Mouse (Mus musculus) adrenal gland, adult 18-20 months (tissue): ENCODE measurements at regions not wholly inside any gene's neighbourhood (a gene's known extent, or its start where the extent isn't known, plus 50 kb on each side); places are given as distances from the start of the nearest gene placed in this dataset.

Source experiments
- DNase-seq, 2 experiments: peaks; one replicate each; pipeline ENCODE4 v3.0.0; 2021 to 2022; ENCODE audit warnings: low spot score in 2 of 2

DNA sequence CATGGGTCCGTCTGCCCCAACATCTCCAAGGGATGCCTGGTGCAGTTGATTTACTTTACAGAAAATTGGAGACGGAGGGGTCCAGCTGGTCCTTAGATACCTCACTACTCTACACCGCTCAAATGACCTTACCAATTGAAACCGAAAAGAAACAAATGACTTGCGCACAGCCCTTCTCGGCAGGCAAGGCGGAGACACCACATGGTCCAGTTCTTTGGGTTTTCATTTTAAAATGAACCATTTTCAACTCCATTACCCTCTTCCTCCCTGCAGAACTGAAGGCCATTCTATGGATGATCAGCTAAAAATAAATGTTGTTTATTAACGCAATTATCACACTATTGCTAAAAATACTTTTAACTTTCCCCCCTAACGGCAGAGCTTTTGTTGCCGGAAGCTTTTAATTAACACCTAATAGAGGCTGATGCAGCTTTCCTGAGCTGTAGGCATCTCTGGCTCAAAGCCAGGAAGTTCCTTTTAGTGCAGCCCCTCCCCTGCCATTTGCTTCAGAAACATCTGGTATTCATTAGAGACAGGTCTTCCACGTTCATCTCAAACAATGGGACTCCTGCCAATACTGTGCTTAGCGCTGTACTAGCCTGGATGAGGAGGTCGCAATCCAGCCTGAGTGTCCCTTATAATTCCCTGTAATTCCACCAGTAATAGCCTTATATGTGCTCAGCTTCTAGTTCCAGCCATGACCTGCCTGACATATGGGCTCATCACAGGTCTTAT is 247.5 kb downstream of the Drd1 start:
- DNase-seq: no peak

GRCm38 (mm10) chr13:53805872-53806271 is 249.6 kb downstream of the Drd1 start:
- DNase-seq: no peak

- no peak for DNase-seq
Observed at GRCm38 (mm10) chr13:53800978-53801377, 254.5 kb downstream of the Drd1 start.

GRCm38 (mm10) chr13:53788809-53789208 is 266.7 kb downstream of the Drd1 start:
- no peak for DNase-seq

- peak; percentile 56 to 57 for DNase-seq
Observed at GRCm38 (mm10) chr13:53783492-53783891, 272.0 kb downstream of the Drd1 start.

GRCm38 (mm10) chr13:53779150-53779549 is 276.4 kb downstream of the Drd1 start:
- no peak for DNase-seq

DNA sequence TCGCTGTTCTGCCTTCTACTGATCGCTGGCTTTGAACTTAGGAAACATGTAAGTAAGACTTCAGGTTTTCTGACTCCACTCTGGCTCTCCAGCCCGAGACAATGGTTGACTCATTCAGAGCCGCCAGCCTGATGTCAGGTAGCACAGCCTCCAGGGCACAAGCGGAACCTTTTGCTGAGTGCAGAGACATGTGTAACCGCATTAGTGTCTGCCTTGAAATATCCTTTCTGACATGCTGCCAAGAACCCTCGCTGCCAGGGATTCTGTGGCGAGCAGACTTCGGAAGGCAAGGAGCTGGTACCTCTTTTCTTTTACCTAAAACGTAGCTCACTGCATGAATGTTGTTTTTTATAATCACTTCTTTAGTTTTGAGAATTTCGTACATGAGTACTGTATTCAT is 279.1 kb downstream of the Drd1 start:
- DNase-seq: no peak

DNA sequence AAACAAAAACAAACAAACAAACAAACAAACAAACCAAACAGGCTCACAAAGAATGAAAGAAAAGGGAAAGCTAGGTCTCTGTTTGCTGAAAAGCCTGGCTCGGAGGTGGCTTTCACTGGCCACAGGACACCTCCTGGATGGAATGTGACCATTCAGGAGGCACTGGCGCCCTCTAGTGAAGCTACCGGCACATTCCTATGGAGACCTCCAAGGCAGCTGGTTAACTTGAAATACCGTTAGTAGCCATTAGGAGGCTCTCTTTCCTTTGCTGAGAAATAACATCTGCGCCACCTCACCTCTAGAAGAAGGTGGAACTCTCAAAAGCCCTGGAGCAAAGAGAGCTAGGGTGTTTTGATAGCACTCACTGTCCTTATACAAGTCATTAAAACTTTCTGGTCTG is 279.8 kb downstream of the Drd1 start:
- DNase-seq: peak in 1 of 2 experiments; percentile 27

- DNase-seq: peak; percentile 33 to 46
Observed at GRCm38 (mm10) chr13:53764613-53765243, 290.8 kb downstream of the Drd1 start.

DNA sequence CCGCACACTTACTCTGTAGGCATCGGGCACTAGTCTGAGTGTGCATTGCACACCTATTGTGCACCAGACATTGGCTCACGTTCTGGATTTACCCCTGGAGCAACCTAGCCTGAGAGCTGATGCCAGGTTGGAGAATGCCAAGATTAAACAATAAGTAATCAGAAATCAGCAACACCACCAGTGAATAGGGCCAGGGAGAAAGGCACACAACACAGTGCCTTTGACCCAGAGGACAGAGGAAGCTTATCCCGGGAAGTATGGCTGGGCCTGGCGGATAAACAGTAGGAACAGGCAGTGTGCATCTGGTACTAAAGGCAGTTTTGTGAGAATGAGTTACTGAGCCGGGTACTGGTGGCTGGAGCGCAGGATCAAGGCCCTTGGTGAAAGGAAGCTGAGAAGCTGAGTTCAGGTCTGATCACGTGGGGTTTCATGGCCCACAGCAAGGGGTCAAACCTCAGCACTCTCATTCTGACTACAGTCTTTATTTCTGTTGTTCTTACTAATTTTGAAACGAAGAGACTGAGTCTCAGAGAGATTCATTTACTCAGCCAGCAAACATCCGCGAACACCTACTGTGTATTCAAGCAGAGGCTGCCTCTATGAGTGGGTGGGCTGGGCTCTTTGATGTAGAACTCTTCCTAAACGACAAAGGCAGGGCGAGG is 284.8 kb upstream of the Msx2 start:
- no peak for DNase-seq

DNA sequence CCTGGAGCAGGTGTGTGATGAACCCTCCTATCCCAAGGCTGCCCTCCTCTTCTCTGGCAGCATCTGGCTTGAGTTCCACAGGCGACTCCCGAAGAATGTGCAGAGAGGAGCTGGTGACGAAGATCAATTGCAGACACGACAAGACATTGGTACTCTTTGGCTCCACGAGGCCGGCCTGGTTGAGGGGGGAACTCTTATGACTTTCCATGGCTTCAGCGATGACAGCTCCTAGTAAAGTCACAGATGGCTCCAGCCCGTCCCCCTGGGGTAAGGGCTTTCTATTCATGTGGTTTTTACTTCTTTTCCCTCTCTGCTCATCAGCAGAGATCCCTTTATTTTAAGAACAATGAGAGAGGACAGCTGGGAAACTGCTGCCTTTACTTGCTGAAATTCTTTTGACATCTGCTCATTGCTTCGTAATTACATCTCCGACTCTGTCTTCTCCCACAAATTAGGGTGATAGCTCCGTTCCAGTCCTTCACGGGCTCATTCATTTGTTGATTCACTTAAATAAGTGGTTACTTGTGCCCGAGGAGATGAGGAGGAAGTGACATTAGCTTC is 284.2 kb upstream of the Msx2 start:
- DNase-seq: no peak

DNA sequence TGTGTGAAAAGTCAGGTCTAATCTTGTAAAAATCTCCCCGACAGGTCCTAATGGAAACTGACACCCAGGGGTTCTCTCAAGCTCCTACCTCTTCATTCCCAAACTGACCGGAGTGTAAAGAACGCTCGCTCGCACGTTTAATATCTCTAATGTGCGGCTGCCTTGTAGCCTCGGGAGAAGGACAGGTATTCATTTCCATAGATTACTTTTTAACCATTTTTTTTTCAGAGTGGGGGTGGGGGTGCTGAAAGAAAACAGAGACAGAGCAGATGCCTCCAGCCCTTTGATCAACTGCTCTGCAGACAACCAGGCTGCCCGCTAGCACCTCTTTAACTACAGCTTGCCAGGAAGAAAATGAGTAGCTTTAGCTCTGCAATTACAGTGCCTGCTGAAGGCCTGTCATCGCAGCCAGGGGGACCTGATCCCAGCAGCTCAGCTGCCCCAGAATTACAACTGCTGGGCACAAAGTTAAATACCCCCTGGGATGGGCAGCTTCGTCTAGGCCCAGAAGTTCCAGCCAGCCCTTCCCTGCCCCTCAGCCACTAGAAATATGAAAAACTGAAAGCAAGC is 282.3 kb upstream of the Msx2 start:
- DNase-seq: no peak

DNA sequence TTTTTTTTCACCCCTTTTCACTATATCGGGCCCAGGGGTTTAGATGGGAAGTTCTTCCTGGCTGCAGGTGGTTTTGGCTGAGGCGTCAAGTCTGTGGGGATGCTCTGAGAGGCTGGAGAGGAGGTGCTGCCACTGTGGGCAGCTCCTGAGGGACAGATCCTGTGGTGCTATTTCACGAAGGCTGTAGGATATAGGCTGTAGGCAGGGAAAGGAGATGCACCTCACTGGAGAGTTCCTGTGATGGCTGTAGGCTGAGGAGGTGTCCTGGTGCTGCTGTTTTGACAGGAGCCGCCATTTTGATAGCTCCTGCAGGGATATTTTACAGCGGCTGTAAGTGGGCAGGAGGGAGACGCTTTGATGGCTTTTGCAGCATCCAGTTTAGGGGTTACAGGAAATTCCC is 280.2 kb upstream of the Msx2 start:
- DNase-seq: no peak

- DNase-seq: no peak
Observed at GRCm38 (mm10) chr13:53740981-53741380, 268.1 kb upstream of the Msx2 start.

DNA sequence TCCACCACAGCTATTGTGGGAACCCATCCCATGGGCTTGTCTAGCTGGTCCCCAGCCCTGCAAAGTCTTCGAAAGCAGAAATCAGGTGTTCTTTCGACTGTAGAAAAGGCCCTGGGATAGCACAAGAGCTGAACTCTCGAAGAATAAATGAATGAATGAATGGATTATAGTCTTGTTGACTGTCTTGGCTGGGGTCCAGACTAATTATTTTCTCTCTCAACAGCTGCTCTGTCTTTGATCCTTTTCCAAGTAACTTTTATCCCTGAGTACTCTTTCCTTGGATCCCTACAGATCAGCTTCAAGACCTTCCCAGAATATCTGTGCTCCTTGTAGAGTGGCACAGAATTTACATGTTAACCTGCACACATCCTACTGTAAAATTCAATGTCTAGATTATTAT is 266.3 kb upstream of the Msx2 start:
- DNase-seq: no peak

GRCm38 (mm10) chr13:53734944-53735343 is 262.1 kb upstream of the Msx2 start:
- no peak for DNase-seq

- DNase-seq: no peak
Observed at GRCm38 (mm10) chr13:53730259-53730902, 257.5 kb upstream of the Msx2 start.

DNA sequence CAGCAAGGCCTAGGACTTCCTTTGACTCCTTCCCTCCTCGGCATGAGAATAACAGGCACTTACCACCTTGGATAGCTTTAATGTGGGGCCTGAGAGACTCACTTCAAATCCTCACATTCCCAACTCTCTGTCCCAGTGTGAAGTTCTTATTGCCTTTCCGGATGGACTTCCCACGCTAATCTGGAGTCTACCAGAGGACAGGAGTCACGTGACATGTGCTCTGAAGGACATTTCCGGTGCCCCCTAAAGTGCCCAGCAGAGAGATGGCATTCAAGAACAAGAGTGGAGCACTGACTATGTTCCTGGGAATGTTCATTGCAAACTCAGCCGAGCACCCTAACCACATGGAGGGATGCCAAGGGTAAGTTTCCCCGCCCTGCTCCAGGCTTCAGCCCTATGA is 257.0 kb upstream of the Msx2 start:
- no peak for DNase-seq

GRCm38 (mm10) chr13:53726031-53726430 is 253.2 kb upstream of the Msx2 start:
- no peak for DNase-seq

GRCm38 (mm10) chr13:53722881-53723280 is 250.0 kb upstream of the Msx2 start:
- DNase-seq: no peak

DNA sequence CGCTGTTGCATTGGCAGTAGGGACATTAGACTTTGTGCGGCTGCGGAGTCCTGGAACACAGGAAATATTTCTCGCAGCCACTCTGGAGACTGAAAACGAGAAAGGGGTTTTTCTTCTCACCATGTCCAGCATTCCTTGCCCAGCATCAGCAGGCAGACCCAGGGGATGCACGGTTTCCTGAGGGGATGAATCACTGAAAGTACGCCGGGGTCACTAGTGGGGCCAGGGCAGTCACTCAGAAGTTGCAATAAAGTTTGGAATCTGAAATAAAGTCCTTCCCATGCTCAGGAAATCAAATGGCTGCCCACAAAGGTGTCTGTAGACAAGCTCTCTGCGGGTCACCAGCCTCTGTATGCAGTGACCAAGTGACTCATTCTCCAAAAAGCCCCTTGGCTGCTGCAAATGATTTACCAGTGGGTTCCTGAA is 248.2 kb upstream of the Msx2 start:
- no peak for DNase-seq
